Mouse (Mus musculus) neural tube, embryonic 12.5 days (tissue): Measurements from ENCODE around the gene Tmem121b. TPM values are rescaled to one million over a fixed set of nuclear protein-coding genes. Genes with fewer than 3 reads are reported as not detected.

Experiments
- polyA plus RNA-seq: library from polyadenylated mRNA; unstranded; fragments of >200 nt; fragmentation: Nextera tagmentation; extraction: Ambion mirVana; gene quantifications from 2 replicates; pipeline ENCODE4 v1.2.1, GENCODE M21; 2016

The Tmem121b gene
- polyA plus RNA-seq, 1 experiment from 2014 or later: 3.2 TPM

Other genes with a start within 250 kb of the Tmem121b start
- 0.49 TPM in 1 of 2 replicates, not detected in the other for gene D330020A13Rik, start 199.4 kb downstream of the Tmem121b start, polyA plus RNA-seq
- gene B4galnt3, start 199.2 kb downstream of the Tmem121b start, polyA plus RNA-seq: 0.39 and 0.46 TPM in 2 replicates
- 51.4 and 54.1 TPM in 2 replicates for gene Kdm5a, start 129.7 kb downstream of the Tmem121b start, polyA plus RNA-seq
- 19.6 and 25.1 TPM in 2 replicates for gene Ccdc77, start 129.4 kb downstream of the Tmem121b start, polyA plus RNA-seq
- 10.4 and 12.8 TPM in 2 replicates for gene Il17ra, start 30.6 kb downstream of the Tmem121b start, polyA plus RNA-seq
- gene Hdhd5, start 37.5 kb upstream of the Tmem121b start, polyA plus RNA-seq: 19.9 and 23.6 TPM in 2 replicates
- gene Cecr2, start 172.6 kb upstream of the Tmem121b start, polyA plus RNA-seq: 17.8 and 17.9 TPM in 2 replicates